23 mouse cellular contexts compared by ENCODE assay signal in the genomic region with DNA sequence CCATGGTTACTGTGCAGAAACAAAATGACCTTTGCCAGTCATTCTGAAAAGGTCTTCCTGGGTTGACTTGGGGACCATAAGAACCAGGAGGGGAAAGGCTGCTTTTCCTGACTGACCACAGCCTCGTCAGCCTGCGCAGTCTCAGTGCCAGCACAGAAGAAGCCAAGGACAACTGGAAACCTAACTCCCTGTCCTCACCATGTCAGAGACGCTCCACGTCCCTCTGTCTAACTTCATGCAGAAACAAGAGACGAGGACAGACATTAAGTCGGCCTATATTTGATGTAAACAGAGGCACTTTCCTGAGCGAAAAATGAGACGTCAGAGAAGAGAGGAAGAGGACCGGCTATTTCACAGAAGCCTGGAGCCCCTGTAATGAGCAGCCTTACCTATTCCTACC.
DNase-seq lines count a peak whose midpoint lies in the region; ATAC-seq and TF ChIP-seq lines count a peak whose summit lies in the region.
"Had no signal": no experiment of that assay in that cellular context is flagged by ENCODE, and none has a peak within 500 bp of the region (broad histone marks: within the 10 kb centered on the region; RNA-seq: fewer than 3 reads in every experiment).

No protein-coding gene starts in this region.

- no peak for TF ChIP-seq POLR2A in liver, adult 2 months (IDR thresholded peaks at IDR 0.05; ENCODE audit: extremely low read depth, insufficient read depth, low read length)

- TF ChIP-seq CTCF in liver, adult 2 months (IDR thresholded peaks at IDR 0.05; ENCODE audit: low read depth, low read length) = no peak

- no peak overlapping the region for H3K4me2 ChIP-seq in liver, embryonic 12.5 days
- no peak overlapping the region for H3K4me2 ChIP-seq in intestine, embryonic 15.5 days (replicated peaks)
- H3K4me2 ChIP-seq: heart, embryonic 15.5 days; midbrain, embryonic 15.5 days had no signal

- WGBS in liver, adult 2 months = 41% methylated on average over 9 of the region's 9 CpGs
- 69% methylated on average over 9 of the region's 9 CpGs for WGBS in liver, embryonic 12.5 days (ENCODE audit: insufficient replicate concordance)
- 59% methylated on average over 9 of the region's 9 CpGs for WGBS in intestine, embryonic 15.5 days

- no peaks in the 10 kb centered on the region for H3K9me3 ChIP-seq in liver, embryonic 12.5 days (replicated peaks)
- no peaks in the 10 kb centered on the region for H3K9me3 ChIP-seq in intestine, embryonic 15.5 days
- H3K9me3 ChIP-seq: heart, embryonic 15.5 days; megakaryocyte, embryonic 14.5 days; midbrain, embryonic 15.5 days had no signal

- intact Hi-C loops in gastrocnemius, postnatal 14 days (cut with DNase I; ENCODE audit: low total_unique reads) = no loop called here

- H3K27me3 ChIP-seq in liver, adult 2 months (ENCODE audit: control insufficient read depth, insufficient read depth, low read length) = no peaks in the 10 kb centered on the region
- no peaks in the 10 kb centered on the region for H3K27me3 ChIP-seq in liver, embryonic 12.5 days (replicated peaks)
- H3K27me3 ChIP-seq in intestine, embryonic 15.5 days (replicated peaks) = no peaks in the 10 kb centered on the region
- H3K27me3 ChIP-seq: heart, embryonic 15.5 days; megakaryocyte, embryonic 14.5 days; midbrain, embryonic 15.5 days had no signal

- peaks cover 29% of the 10 kb centered on the region for H3K4me1 ChIP-seq in liver, adult 2 months (ENCODE audit: control insufficient read depth, insufficient read depth, low read length)
- peaks cover 25% of the 10 kb centered on the region for H3K4me1 ChIP-seq in liver, embryonic 12.5 days
- peaks cover 14% of the 10 kb centered on the region; the same call in 1 of the 2 replicates for H3K4me1 ChIP-seq in intestine, embryonic 15.5 days (replicated peaks)

- peak overlapping the region; percentile 13; the same call in 1 of the 2 replicates for H3K4me3 ChIP-seq in liver, adult 2 months (ENCODE audit: insufficient read depth, low read depth, low read length)
- H3K4me3 ChIP-seq in liver, embryonic 12.5 days = no peak overlapping the region
- H3K4me3 ChIP-seq in intestine, embryonic 15.5 days (replicated peaks) = no peak overlapping the region
- H3K4me3 ChIP-seq: erythroblast, embryonic 14.5 days; heart, embryonic 15.5 days; megakaryocyte, embryonic 14.5 days; midbrain, embryonic 15.5 days; myocyte had no signal

- H3K9ac ChIP-seq in liver, adult 2 months (ENCODE audit: low read depth, low read length) = peak overlapping the region; percentile 59
- H3K9ac ChIP-seq in liver, embryonic 12.5 days = no peak overlapping the region
- no peak overlapping the region for H3K9ac ChIP-seq in intestine, embryonic 15.5 days
- H3K9ac ChIP-seq: heart, embryonic 15.5 days; midbrain, embryonic 15.5 days had no signal

- H3K27ac ChIP-seq in liver, adult 2 months (replicated peaks; ENCODE audit: insufficient read depth, low read depth, low read length) = peak overlapping the region; percentile 96
- no peak overlapping the region for H3K27ac ChIP-seq in liver, embryonic 12.5 days
- no peak overlapping the region for H3K27ac ChIP-seq in intestine, embryonic 15.5 days
- H3K27ac ChIP-seq: heart, embryonic 15.5 days; midbrain, embryonic 15.5 days had no signal

- no peaks in the 10 kb centered on the region for H3K36me3 ChIP-seq in liver, adult 2 months (ENCODE audit: control insufficient read depth, insufficient read depth, low read length)
- no peaks in the 10 kb centered on the region for H3K36me3 ChIP-seq in liver, embryonic 12.5 days
- H3K36me3 ChIP-seq in intestine, embryonic 15.5 days = no peaks in the 10 kb centered on the region
- H3K36me3 ChIP-seq: heart, embryonic 15.5 days; midbrain, embryonic 15.5 days had no signal

- peak; percentile 69 for DNase-seq in gastrocnemius, adult 18-20 months (ENCODE audit: low spot score)
- no peak for DNase-seq in gastrocnemius, postnatal 14 days
- peak; percentile 64 for DNase-seq in liver, adult 2 months (ENCODE audit: extremely low read depth, low read depth, low spot score)
- DNase-seq in yolk sac, embryonic 10.5 days (ENCODE audit: low spot score) = peak; percentile 14
- DNase-seq in ovary, adult 18-20 months (ENCODE audit: low spot score) = no peak
- no peak for DNase-seq in Muller cell, postnatal 12 days (ENCODE audit: inconsistent ontology term)
- DNase-seq: B cell, adult 2 months; cerebellum, adult 2 months; cerebellum, postnatal 36 days; heart, adult 11 months; kidney, adult 9 months; kidney, postnatal 25 days; layer of hippocampus, adult 9-11 months; lung, adult 18-20 months; thymus, adult 2 months had no signal

- ATAC-seq in liver, embryonic 12.5 days = no peak
- peak; percentile 29; the same call in 1 of the 2 replicates for ATAC-seq in intestine, embryonic 15.5 days
- ATAC-seq: forebrain, embryonic 14.5 days; midbrain, embryonic 15.5 days had no signal

- H3K79me2 ChIP-seq in liver, adult 2 months (ENCODE audit: control insufficient read depth, insufficient read depth, low read length) = peaks cover 6% of the 10 kb centered on the region; the same call in 1 of the 2 replicates

Comparison
In these comparisons a context has a peak if more than half of its experiments do, and no peak if none do; other contexts are left out.
1. DNase-seq: peak in gastrocnemius, adult 18-20 months (single experiment), liver, adult 2 months (single experiment) and yolk sac, embryonic 10.5 days (single experiment); none in gastrocnemius, postnatal 14 days (single experiment), ovary, adult 18-20 months (single experiment) and Muller cell, postnatal 12 days (single experiment).